Mouse (Mus musculus): Measurements from ENCODE around the gene Tmem132d. TPM values are rescaled to one million over a fixed set of nuclear protein-coding genes. Genes with fewer than 3 reads are reported as not detected.
"Not testable (repeated sequence)": the region's sequence is repeated elsewhere in the genome, so short reads cannot be mapped to it uniquely, and the experiment has no call there.

The Tmem132d gene
- polyA plus RNA-seq, 2 experiments from 2014 or later, result not detected

GRCm38 (mm10) chr5:127756011-127756410 is 676.9 kb downstream of the Tmem132d start:
- no peak for ATAC-seq

GRCm38 (mm10) chr5:127755594-127755993 is 677.3 kb downstream of the Tmem132d start:
- no peak for ATAC-seq

- ATAC-seq, result no peak
Measured at GRCm38 (mm10) chr5:127751262-127751975, 681.5 kb downstream of the Tmem132d start.

- ATAC-seq, result not testable (repeated sequence)
Measured at GRCm38 (mm10) chr5:127749540-127749939, 683.3 kb downstream of the Tmem132d start.

- ATAC-seq, result no peak
Measured at GRCm38 (mm10) chr5:127741331-127741730, 691.5 kb downstream of the Tmem132d start.

Other genes with a start within 250 kb of the Tmem132d start
- gene Fzd10, start 167.8 kb upstream of the Tmem132d start, polyA plus RNA-seq (2017; shearing (Covaris generic)), result not detected

Measured in CD4-positive, CD25-positive, alpha-beta regulatory T cell, adult 4 months (primary cell).